Mouse (Mus musculus): ENCODE data around the gene Hepacam.

DNA sequence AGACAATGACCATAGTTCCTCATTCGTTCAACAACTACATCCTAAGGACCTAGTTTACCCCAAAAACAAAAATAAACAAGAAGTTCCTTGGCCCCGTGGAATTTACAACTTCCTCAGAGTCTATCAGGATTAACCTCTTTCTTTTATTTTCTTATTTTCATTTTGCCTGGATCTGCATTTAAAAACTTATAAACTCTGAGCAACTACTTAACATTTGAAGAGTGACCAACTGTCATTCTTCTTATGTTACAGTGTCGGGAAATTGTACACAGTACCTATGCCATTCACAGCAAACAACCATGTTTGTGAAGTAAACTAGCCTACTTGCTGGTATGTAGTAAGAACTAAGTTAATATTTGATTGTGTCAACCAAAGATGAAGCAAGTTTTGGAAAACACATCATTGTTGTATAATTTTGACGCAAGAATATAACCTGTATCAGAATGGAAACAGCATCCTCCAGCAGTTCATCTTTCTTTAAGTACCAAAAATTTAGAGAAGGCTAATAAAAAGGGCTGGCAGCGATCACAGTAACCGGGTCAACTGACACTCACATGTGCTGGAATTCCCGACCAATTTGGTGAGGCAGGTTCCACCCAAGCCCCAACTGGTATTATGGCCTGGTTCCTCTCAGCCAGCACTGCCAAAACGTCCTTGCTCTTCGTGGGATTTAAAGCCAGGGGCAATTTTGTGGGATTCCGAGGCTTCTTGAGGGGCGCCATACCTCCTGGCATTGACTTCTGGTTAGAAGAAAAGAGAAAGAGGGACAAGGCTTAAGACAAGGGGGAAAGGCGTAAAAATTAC lies 19.8 kb upstream of the Hepacam start:
- TF ChIP-seq CTCF (IDR thresholded peaks at IDR 0.05; ENCODE audit: extremely low read depth, insufficient read depth, low read length), result no peak
- no peak for TF ChIP-seq POLR2A (IDR thresholded peaks at IDR 0.05; ENCODE audit: extremely low read depth, insufficient read depth, low read length)
